Mouse (Mus musculus) T-cell, adult 66 days (primary cell): ENCODE data around the gene Ehd2. TPM values are rescaled to one million over a fixed set of nuclear protein-coding genes. Genes with fewer than 3 reads are reported as not detected.

Experiments used
- total RNA-seq, 2 experiments: library from RNA; stranded (reverse); gene quantifications; 3 replicates in 1 of 2; 4 replicates in 1 of 2; pipeline ENCODE4 v1.2.4; 2023

The Ehd2 gene
- under 1 TPM; 0.55 to 0.89 TPM for total RNA-seq

DNA sequence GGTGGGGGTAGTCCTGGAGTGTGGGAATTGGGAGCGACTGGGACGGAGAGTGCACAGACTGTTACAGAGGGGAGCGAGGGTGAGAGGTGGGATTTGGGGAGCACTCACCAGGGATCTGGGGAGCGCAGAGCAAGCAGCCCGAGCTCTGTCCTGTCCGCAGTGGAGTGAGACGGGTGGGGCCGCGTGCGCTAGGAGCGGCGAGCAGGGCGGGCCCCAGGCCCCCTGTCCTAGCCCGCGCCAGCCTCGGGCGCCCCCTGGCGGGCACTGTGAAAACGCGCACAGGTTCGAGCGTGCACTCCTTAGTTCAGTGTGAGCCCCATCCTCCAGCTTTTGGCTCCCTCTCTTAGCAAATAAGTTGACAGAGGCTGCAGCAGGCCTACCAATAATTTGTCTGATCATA lies at the start of gene Ehd2:
Gene Ehd2 (minus strand): TSS at position 256 of the 400 bp plus-strand sequence.

DNA sequence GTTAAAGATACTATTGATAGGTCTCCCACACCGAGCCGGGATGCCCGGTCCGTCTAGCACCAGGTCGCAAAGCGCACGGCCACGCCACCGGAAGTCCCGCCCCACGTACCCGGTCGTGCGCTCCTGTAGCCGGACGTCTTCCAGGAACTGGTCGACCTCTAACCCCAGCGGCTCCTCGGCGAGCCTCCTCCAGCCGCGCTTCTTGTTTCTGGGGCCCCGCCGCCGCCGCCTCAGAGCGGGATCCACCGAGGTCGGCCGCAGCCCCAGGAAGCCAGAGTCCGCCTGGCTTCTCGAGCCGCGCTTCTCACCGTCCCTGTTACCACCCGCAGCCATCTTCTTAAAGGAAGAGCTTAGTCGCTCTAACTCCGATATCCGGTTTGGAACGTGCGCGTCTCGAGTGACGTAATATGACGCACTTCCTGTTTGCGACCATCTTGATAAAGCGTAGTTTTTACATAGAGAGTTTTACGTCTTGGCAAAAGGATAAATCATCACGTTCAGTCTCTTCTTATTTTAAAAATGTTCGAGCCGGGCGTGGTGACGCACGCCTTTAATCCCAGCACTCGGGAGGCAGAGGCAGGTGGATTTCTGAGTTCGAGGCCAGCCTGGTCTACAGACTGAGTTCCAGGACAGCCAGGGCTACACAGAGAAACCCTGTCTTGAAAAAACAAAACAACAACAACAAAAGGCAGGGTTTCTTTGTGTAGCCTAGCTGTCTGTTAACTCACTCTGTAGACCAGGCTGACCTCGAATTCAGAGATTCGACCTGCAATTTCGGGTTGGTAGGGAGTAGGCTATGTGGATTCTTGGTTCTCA lies 21.4 kb downstream of the Ehd2 start, which contains the start of gene Nop53:
Gene Nop53 (minus strand): TSS at position 354 of the 816 bp plus-strand sequence.

DNA sequence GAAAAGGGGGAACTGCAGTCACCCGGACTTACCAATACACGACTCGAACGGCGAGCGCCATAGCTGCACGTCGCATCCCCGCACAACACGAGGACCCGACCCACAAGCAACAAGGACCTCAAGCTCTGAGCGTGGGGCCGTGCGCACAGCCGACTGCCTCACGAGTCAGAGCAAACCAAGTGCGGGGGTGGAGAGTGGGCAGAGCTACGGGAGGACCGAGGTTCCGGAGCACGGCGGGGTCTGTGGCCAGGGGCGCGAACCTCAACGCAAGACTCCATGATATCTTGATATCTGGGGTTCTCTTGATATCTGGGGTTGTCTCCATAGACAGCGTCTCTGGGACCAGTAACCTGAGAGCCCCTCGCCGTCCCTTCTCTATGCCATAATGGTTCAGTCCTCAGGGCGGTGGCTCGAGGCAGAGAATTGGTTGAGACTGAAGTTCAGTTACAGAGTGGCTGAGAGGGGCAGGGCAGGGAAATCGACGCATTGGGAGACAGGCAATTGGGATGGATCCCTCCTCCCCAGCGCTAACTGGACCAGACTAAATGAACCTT lies 45.1 kb downstream of the Ehd2 start, which contains the start of gene Selenow:
Gene Selenow (minus strand): TSS at position 183 of the 554 bp plus-strand sequence.

Other genes with a start within 250 kb of the Ehd2 start
- not detected for gene Obox5, start 217.4 kb downstream of the Ehd2 start, total RNA-seq
- not detected for gene Obox6, start 127.9 kb downstream of the Ehd2 start, total RNA-seq
- not detected for gene Crx, start 87.6 kb downstream of the Ehd2 start, total RNA-seq
- gene Crxos, start 85.0 kb downstream of the Ehd2 start, total RNA-seq = not detected
- 100 to 1,000 TPM; 212 to 218 TPM for gene Selenow, start 45.2 kb downstream of the Ehd2 start, total RNA-seq
- gene Nop53, start 21.5 kb downstream of the Ehd2 start, total RNA-seq = 100 to 1,000 TPM; 486 to 516 TPM
- gene Bicra, start 80.4 kb upstream of the Ehd2 start, total RNA-seq = 10 to 100 TPM; 63.1 to 69.6 TPM
- not detected for gene Zfp541, start 94.2 kb upstream of the Ehd2 start, total RNA-seq
- 100 to 1,000 TPM; 213 to 236 TPM for gene Napa, start 130.9 kb upstream of the Ehd2 start, total RNA-seq
- gene Kptn, start 152.3 kb upstream of the Ehd2 start, total RNA-seq = 10 to 100 TPM; 41.3 to 44.7 TPM
- gene Slc8a2, start 162.3 kb upstream of the Ehd2 start, total RNA-seq = under 1 TPM; 0.09 TPM
- 10 to 100 TPM; 44.6 to 58.0 TPM for gene Meis3, start 207.5 kb upstream of the Ehd2 start, total RNA-seq